Mouse (Mus musculus): ENCODE results near the gene Slc36a2.

DNA sequence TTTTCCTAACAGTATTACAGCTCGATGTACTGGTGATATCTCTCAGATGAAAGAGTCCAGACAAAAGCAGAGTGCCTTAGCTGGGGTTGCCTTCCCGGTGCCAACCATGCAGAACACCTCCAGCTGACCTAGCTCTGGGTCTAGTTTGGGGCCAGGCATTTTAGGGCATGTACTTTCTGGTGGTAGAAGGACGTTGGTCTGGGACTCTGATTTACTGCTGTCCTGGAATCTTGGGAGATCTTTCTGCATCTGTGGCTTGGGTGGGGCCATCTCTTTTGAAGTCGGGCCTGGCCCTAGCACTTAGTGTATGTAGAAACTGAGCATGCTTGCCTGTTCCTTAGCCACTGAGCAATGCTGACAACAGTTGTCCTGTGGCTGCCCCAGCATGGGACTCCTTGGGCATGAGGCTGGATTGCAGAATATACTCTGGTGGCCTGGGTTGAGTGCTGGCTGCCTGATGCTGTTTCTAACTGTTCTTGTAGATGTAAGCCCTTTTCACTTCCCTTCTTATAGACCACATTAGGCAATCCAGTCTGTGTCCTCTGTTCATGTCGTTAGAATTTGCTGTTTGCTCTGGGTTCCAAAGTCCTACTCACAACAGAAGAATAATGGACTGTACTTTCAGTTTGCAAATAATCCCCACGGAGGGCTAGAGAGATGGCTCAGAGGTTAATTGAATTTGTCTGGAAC lies 23.3 kb upstream of the Slc36a2 start:
- TF ChIP-seq POLR2A (IDR thresholded peaks at IDR 0.05; ENCODE audit: control insufficient read depth, extremely low read depth, insufficient read depth, low read length, poor library complexity) (no peak), CTCF (IDR thresholded peaks at IDR 0.05; ENCODE audit: borderline replicate concordance, control insufficient read depth, extremely low read depth, insufficient read depth, low read length, poor library complexity) (no peak)
